Mouse (Mus musculus) hindlimb bud, embryonic 11.5 days (tissue): Measurements from ENCODE around the gene Obox6.

ENCODE experiments used
- DNase-seq: peaks from one replicate; pipeline ENCODE4 v3.0.0-alpha.2; 2012; ENCODE audit warnings: low read depth, low spot score; ENCODE audit errors: extremely low spot score

Gene Obox6

GRCm38 (mm10) chr7:15839578-15839977, at the start of gene Obox6:
TSS of gene Obox6 (minus strand) at chr7:15839678.
- DNase-seq, result no peak

- no peak for DNase-seq
These were observed 44.6 kb upstream of the Obox6 start for GRCm38 (mm10) chr7:15884127-15884526.

- no peak for DNase-seq
These were observed 42.8 kb upstream of the Obox6 start, which contains the start of gene Crxos for GRCm38 (mm10) chr7:15882317-15882716. TSS of gene Crxos (plus strand) at chr7:15882617.

GRCm38 (mm10) chr7:15881831-15882230, 42.4 kb upstream of the Obox6 start:
- no peak for DNase-seq

- no peak for DNase-seq
These were observed 41.9 kb upstream of the Obox6 start for GRCm38 (mm10) chr7:15881388-15881787.

- no peak for DNase-seq
These were observed 40.3 kb upstream of the Obox6 start, which contains the start of gene Crx for GRCm38 (mm10) chr7:15879756-15880155. TSS of gene Crx (minus strand) at chr7:15879968.

GRCm38 (mm10) chr7:15864104-15864503, 24.6 kb upstream of the Obox6 start:
- DNase-seq, result no peak

- DNase-seq, result no peak
These were observed 20.2 kb upstream of the Obox6 start for GRCm38 (mm10) chr7:15859657-15860056.
